Mouse (Mus musculus) neural tube, embryonic 15.5 days (tissue): ENCODE results near the gene Hmcn1. TPM values are rescaled to one million over a fixed set of nuclear protein-coding genes. Genes with fewer than 3 reads are reported as not detected.

Experiments
- ATAC-seq: fragments of 200-750 bp; cut with Nextera tagmentation; 2 replicates; pipeline ENCODE4 v1.8.0; 2017; ENCODE audit warnings: mild to moderate bottlenecking, moderate TSS enrichment, moderate library complexity; ENCODE audit not compliant: low FRiP score
- H3K27ac ChIP-seq: fragments of 300-500 bp; sonication (generic); replicated peaks from 2 replicates; pipeline ENCODE4 v1.5.1; 2015; ENCODE audit warnings: mild to moderate bottlenecking, inconsistent platforms
- H3K27me3 ChIP-seq: fragments of 300-500 bp; sonication (generic); replicated peaks from 2 replicates; pipeline ENCODE4 v1.6.1; 2015; ENCODE audit warnings: inconsistent platforms
- H3K36me3 ChIP-seq: fragments of 300-500 bp; sonication (generic); 2 replicates; pipeline ENCODE4 v1.6.1; 2015; ENCODE audit warnings: inconsistent platforms
- H3K4me1 ChIP-seq: fragments of 300-500 bp; sonication (generic); 2 replicates; pipeline ENCODE4 v1.6.1; 2015; ENCODE audit warnings: inconsistent platforms
- H3K4me2 ChIP-seq: fragments of 300-500 bp; sonication (generic); 2 replicates; pipeline ENCODE4 v1.6.1; 2015; ENCODE audit warnings: inconsistent platforms, mild to moderate bottlenecking, moderate library complexity
- H3K4me3 ChIP-seq: fragments of 300-500 bp; sonication (generic); replicated peaks from 2 replicates; pipeline ENCODE4 v1.5.1; 2015; ENCODE audit warnings: mild to moderate bottlenecking, inconsistent platforms
- H3K9ac ChIP-seq: fragments of 300-500 bp; sonication (generic); replicated peaks from 2 replicates; pipeline ENCODE4 v1.6.1; 2015; ENCODE audit warnings: mild to moderate bottlenecking, inconsistent platforms
- H3K9me3 ChIP-seq: fragments of 300-500 bp; sonication (generic); replicated peaks from 2 replicates; pipeline ENCODE4 v1.6.1; 2016; ENCODE audit warnings: inconsistent platforms
- WGBS: fragments of 180-500 bp; shearing (Covaris S2); methylation state at CpG from one replicate; pipeline ENCODE4 v1.1.7; 2015; ENCODE audit warnings: mixed read lengths; 5-methylcytosine and 5-hydroxymethylcytosine counted together
- polyA plus RNA-seq: library from polyadenylated mRNA; unstranded; fragments of >200 nt; fragmentation: Nextera tagmentation; extraction: Ambion mirVana; gene quantifications from 2 replicates; pipeline ENCODE4 v1.2.1, GENCODE M21; 2015

The Hmcn1 gene
- polyA plus RNA-seq, 1 experiment from 2014 or later = 2.6 TPM

GRCm38 (mm10) chr1:150556621-150557020 lies 436.6 kb downstream of the Hmcn1 start:
- ATAC-seq = no peak
- no peak overlapping the region for H3K9ac ChIP-seq
- H3K4me2 ChIP-seq = no peak overlapping the region
- no peak overlapping the region for H3K4me3 ChIP-seq
- no peaks in the 10 kb centered on the region for H3K27me3 ChIP-seq
- no peak overlapping the region for H3K27ac ChIP-seq
- 75% methylated on average over 3 of the region's 3 CpGs for WGBS
- H3K4me1 ChIP-seq = no peaks in the 10 kb centered on the region
- no peaks in the 10 kb centered on the region for H3K9me3 ChIP-seq
- H3K36me3 ChIP-seq = no peaks in the 10 kb centered on the region

GRCm38 (mm10) chr1:150551390-150551789 lies 441.8 kb downstream of the Hmcn1 start:
- Histone ChIP-seq H3K27ac (no peak overlapping the region), H3K9ac (no peak overlapping the region), H3K4me1 (no peaks in the 10 kb centered on the region), H3K27me3 (no peaks in the 10 kb centered on the region), H3K4me3 (no peak overlapping the region), H3K36me3 (no peaks in the 10 kb centered on the region), H3K9me3 (no peaks in the 10 kb centered on the region), H3K4me2 (no peak overlapping the region)
- no peak for ATAC-seq
- 90% methylated on average over 1 of the region's 1 CpGs for whole genome bisulfite sequencing

DNA sequence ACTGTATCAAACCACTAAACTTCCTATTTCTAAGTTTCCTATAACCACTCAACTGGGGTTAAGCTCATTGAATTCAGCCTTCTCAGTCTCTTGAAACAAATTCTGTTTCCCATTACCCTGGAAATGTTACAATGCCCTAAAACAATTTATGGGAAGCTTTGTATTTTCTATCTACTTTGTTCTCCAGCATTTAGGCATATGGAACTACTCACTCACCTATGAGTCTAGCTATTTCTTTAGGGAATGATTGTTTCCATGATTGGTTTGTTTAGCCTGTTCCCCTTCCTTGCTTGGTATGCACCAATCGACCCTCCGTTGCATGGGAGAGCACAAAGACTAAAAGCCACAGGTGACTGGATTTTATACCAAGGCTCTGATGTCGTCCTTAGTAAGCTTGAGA lies 446.8 kb downstream of the Hmcn1 start:
- no peak overlapping the region for H3K27ac ChIP-seq
- no peak overlapping the region for H3K9ac ChIP-seq
- no peaks in the 10 kb centered on the region; the same call in 1 of the 2 replicates for H3K27me3 ChIP-seq
- H3K4me1 ChIP-seq = no peaks in the 10 kb centered on the region
- ATAC-seq = no peak
- H3K9me3 ChIP-seq = no peaks in the 10 kb centered on the region
- H3K4me2 ChIP-seq = no peak overlapping the region
- H3K4me3 ChIP-seq = no peak overlapping the region
- whole genome bisulfite sequencing = 72% methylated on average over 3 of the region's 3 CpGs
- no peaks in the 10 kb centered on the region for H3K36me3 ChIP-seq

DNA sequence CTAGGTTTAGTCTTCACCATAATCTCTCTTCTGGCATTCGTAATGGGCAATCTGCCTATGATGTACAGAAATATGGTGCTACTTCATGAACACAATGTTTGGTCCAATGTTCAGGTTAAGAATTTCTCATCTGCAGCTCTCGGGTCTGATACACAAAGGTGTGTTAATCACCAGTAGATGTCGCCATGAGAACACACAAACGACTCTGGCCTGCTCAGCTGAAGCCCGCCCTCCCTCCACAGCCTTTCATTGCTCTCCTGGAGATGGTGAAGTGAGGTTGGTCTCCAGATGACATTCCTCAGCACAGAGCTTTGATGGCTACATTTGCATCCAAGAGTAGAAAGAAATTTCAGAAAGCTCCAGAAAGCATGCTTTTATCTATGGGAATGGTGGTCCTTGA lies 453.0 kb downstream of the Hmcn1 start:
- peaks cover 11% of the 10 kb centered on the region for H3K4me1 ChIP-seq
- no peak overlapping the region for H3K4me3 ChIP-seq
- H3K27ac ChIP-seq = no peak overlapping the region
- no peaks in the 10 kb centered on the region for H3K36me3 ChIP-seq
- WGBS = 13% methylated on average over 5 of the region's 5 CpGs
- H3K4me2 ChIP-seq = no peak overlapping the region
- no peak overlapping the region for H3K9ac ChIP-seq
- peak; percentile 95 for ATAC-seq
- H3K27me3 ChIP-seq = no peaks in the 10 kb centered on the region; the same call in 1 of the 2 replicates
- H3K9me3 ChIP-seq = no peaks in the 10 kb centered on the region

GRCm38 (mm10) chr1:150537410-150538128 lies 455.7 kb downstream of the Hmcn1 start:
- Histone ChIP-seq H3K27ac (no peak overlapping the region), H3K9me3 (no peaks in the 10 kb centered on the region), H3K4me3 (no peak overlapping the region), H3K4me2 (no peak overlapping the region), H3K27me3 (no peaks in the 10 kb centered on the region; the same call in 1 of the 2 replicates), H3K36me3 (no peaks in the 10 kb centered on the region), H3K4me1 (peaks cover 11% of the 10 kb centered on the region), H3K9ac (no peak overlapping the region)
- 88% methylated on average over 6 of the region's 6 CpGs for WGBS
- ATAC-seq = no peak

DNA sequence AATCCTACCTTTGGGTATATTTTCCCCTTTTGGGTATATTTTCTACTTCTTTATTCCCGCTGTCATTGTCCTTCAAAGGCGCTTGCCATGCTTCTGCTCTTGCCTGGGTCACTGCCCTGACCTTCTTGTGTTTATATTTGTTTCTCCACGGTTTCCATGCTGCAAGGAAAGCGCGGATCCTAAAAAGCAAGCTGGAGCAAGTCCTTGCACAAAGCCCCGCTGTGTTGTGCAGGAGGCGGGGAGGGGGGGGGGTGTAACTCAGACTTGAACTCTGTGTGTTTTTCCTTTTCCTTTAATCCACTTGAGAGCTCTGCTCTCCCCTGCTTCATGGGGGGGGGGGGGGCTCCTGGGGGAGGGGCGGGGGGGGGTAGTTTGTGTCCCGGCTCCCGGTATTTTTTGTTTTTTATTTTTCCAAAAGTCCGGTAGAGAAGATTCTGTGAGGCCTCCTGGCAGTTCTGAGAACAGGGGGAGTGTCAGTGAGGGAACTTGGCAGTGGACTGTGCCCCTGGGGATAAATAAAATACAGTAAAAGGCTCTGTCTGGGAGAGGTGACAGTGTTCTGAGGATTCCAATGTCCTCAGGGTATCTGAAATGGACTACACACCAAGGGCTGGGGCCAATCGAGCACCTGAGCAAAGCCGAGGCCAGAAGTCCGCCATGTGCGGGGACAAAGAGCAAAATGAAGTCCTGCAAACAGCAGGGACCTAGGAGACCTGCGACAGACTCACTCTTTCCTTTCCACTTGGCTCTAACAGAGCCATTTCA lies 457.3 kb downstream of the Hmcn1 start:
- ATAC-seq = peak; percentile 76
- 22% methylated on average over 16 of the region's 16 CpGs for WGBS
- Histone ChIP-seq H3K4me2 (peak overlapping the region; percentile 39), H3K36me3 (no peaks in the 10 kb centered on the region), H3K4me1 (peaks cover 11% of the 10 kb centered on the region), H3K4me3 (no peak overlapping the region), H3K27ac (peak overlapping the region; percentile 67), H3K9ac (no peak overlapping the region), H3K27me3 (no peaks in the 10 kb centered on the region), H3K9me3 (no peaks in the 10 kb centered on the region)

- no peak for ATAC-seq
- H3K4me3 ChIP-seq = no peak overlapping the region
- 80% methylated on average over 8 of the region's 8 CpGs for WGBS
- H3K9ac ChIP-seq = no peak overlapping the region
- H3K9me3 ChIP-seq = no peaks in the 10 kb centered on the region
- peaks cover 11% of the 10 kb centered on the region for H3K4me1 ChIP-seq
- no peaks in the 10 kb centered on the region for H3K27me3 ChIP-seq
- H3K27ac ChIP-seq = no peak overlapping the region
- H3K4me2 ChIP-seq = no peak overlapping the region
- no peaks in the 10 kb centered on the region for H3K36me3 ChIP-seq
These were observed 458.6 kb downstream of the Hmcn1 start for GRCm38 (mm10) chr1:150534587-150534986.

DNA sequence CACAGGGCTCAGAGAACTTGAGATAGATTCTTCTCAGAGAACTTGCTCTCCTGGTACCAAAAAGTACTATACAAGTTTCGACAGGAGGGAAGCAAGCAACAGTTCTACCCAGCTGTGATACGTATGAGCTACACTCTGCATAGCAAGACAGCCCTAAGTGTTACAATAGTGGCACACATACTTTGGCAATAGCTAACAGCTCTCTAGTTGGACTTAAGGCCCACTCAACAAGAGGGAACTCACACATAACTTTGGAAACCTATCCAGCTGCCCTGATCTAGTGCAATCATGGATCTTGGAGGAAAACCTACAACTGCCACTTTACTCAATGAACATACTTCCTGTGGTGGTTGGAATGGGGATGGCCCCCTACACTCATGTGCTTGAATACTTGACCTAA lies 480.2 kb downstream of the Hmcn1 start:
- no peak overlapping the region for H3K27ac ChIP-seq
- H3K4me1 ChIP-seq = no peaks in the 10 kb centered on the region
- H3K9ac ChIP-seq = no peak overlapping the region
- WGBS = 91% methylated on average over 2 of the region's 2 CpGs
- H3K9me3 ChIP-seq = no peaks in the 10 kb centered on the region
- H3K27me3 ChIP-seq = no peaks in the 10 kb centered on the region
- no peak overlapping the region for H3K4me3 ChIP-seq
- no peaks in the 10 kb centered on the region for H3K36me3 ChIP-seq
- no peak overlapping the region for H3K4me2 ChIP-seq
- no peak for ATAC-seq

Other genes with a start within 250 kb of the Hmcn1 start
- 0.24 TPM in 1 of 2 replicates, not detected in the other for gene Gm47985, start 189.1 kb upstream of the Hmcn1 start, polyA plus RNA-seq
- not detected in 2 replicates for gene Gm8947, start 198.9 kb upstream of the Hmcn1 start, polyA plus RNA-seq
- not detected in 2 replicates for gene Gm47995, start 205.0 kb upstream of the Hmcn1 start, polyA plus RNA-seq
- not detected in 2 replicates for gene 3110040M04Rik, start 210.7 kb upstream of the Hmcn1 start, polyA plus RNA-seq
- gene Gm47996, start 216.7 kb upstream of the Hmcn1 start, polyA plus RNA-seq = not detected in 2 replicates